Mouse (Mus musculus) brain, adult 2 months (tissue): Measurements from ENCODE around the gene Usp40.
"Not testable (repeated sequence)": the region's sequence is repeated elsewhere in the genome, so short reads cannot be mapped to it uniquely, and the experiment has no call there.

ENCODE experiments used
- DNase-seq: peaks from one replicate; pipeline ENCODE4 v3.0.0; 2011; ENCODE audit warnings: low read depth, low spot score

Gene Usp40

GRCm38 (mm10) chr1:88008211-88008697 lies at the start of gene Usp40:
Usp40 (minus strand) TSS chr1:88008551.
- peak; percentile 93 for DNase-seq

GRCm38 (mm10) chr1:88055088-88055487 lies 46.7 kb upstream of the Usp40 start, which contains the start of gene Ugt1a10:
Ugt1a10 (plus strand) TSS chr1:88055388.
- DNase-seq = no peak

- not testable (repeated sequence) for DNase-seq
Observed at GRCm38 (mm10) chr1:88047408-88047807, 39.1 kb upstream of the Usp40 start.

- DNase-seq = not testable (repeated sequence)
Observed at GRCm38 (mm10) chr1:88044832-88045437, 36.6 kb upstream of the Usp40 start.

GRCm38 (mm10) chr1:88043044-88043443 lies 34.7 kb upstream of the Usp40 start:
- not testable (repeated sequence) for DNase-seq

- not testable (repeated sequence) for DNase-seq
Observed at GRCm38 (mm10) chr1:88025244-88025643, 16.9 kb upstream of the Usp40 start.

GRCm38 (mm10) chr1:88015371-88015770 lies 7.0 kb upstream of the Usp40 start:
- DNase-seq = no peak

- DNase-seq = no peak
Observed at GRCm38 (mm10) chr1:88014671-88015070, 6.3 kb upstream of the Usp40 start.

- no peak for DNase-seq
Observed at GRCm38 (mm10) chr1:88014194-88014593, 5.8 kb upstream of the Usp40 start.

GRCm38 (mm10) chr1:88013726-88014125 lies 5.4 kb upstream of the Usp40 start:
- no peak for DNase-seq

- DNase-seq = no peak
Observed at GRCm38 (mm10) chr1:88009521-88009920, 1.2 kb upstream of the Usp40 start.

GRCm38 (mm10) chr1:88008735-88009134 lies 384 bp upstream of the Usp40 start:
- no peak for DNase-seq

- DNase-seq = no peak
Observed at GRCm38 (mm10) chr1:88007692-88008210, 600 bp downstream of the Usp40 start.

- DNase-seq = no peak
Observed at GRCm38 (mm10) chr1:87992716-87993115, 15.6 kb downstream of the Usp40 start.

GRCm38 (mm10) chr1:87982291-87982690 lies 26.1 kb downstream of the Usp40 start:
- DNase-seq = peak; percentile 34

GRCm38 (mm10) chr1:87970381-87970780 lies 38.0 kb downstream of the Usp40 start:
- DNase-seq = no peak

- DNase-seq = no peak
Observed at GRCm38 (mm10) chr1:87961459-87962167, 46.7 kb downstream of the Usp40 start.

- no peak for DNase-seq
Observed at GRCm38 (mm10) chr1:87960752-87961151, 47.6 kb downstream of the Usp40 start.

GRCm38 (mm10) chr1:87959998-87960431 lies 48.3 kb downstream of the Usp40 start:
- no peak for DNase-seq

- DNase-seq = no peak
Observed at GRCm38 (mm10) chr1:87959532-87959931, 48.8 kb downstream of the Usp40 start.

- DNase-seq = no peak
Observed at GRCm38 (mm10) chr1:87958931-87959330, 49.4 kb downstream of the Usp40 start.

- no peak for DNase-seq
Observed at GRCm38 (mm10) chr1:87953073-87953472, 55.3 kb downstream of the Usp40 start.

- no peak for DNase-seq
Observed at GRCm38 (mm10) chr1:87951641-87952040, 56.7 kb downstream of the Usp40 start.
